Mouse (Mus musculus) hindbrain, postnatal 0 days (tissue): ENCODE measurements at regions not wholly inside any gene's neighbourhood (a gene's known extent, or its start where the extent isn't known, plus 50 kb on each side); places are given as distances from the start of the nearest gene placed in this dataset.

ENCODE experiments used
- ATAC-seq: fragments of 200-750 bp; cut with Nextera tagmentation; 2 replicates; pipeline ENCODE4 v1.8.0; 2017; ENCODE audit warnings: mild to moderate bottlenecking, moderate TSS enrichment, moderate library complexity
- DNase-seq: peaks from one replicate; pipeline ENCODE4 v3.0.0-alpha.2; 2015; ENCODE audit warnings: low spot score
- H3K27ac ChIP-seq: fragments of 300-500 bp; sonication (generic); 2 replicates; pipeline ENCODE4 v1.5.1; 2014; ENCODE audit warnings: mild to moderate bottlenecking
- H3K27me3 ChIP-seq: fragments of 300-500 bp; sonication (generic); 2 replicates; pipeline ENCODE4 v1.6.1; 2014; ENCODE audit warnings: low read length, mixed read lengths; ENCODE audit not compliant: insufficient read depth
- H3K36me3 ChIP-seq: fragments of 300-500 bp; sonication (generic); 2 replicates; pipeline ENCODE4 v1.6.1; 2014; ENCODE audit warnings: low read length, mixed read lengths; ENCODE audit not compliant: insufficient read depth
- H3K4me1 ChIP-seq: fragments of 300-500 bp; sonication (generic); 2 replicates; pipeline ENCODE4 v1.6.1; 2014; ENCODE audit warnings: antibody characterized with exemption, low read length, mixed read lengths; ENCODE audit not compliant: insufficient read depth
- H3K4me2 ChIP-seq: fragments of 300-500 bp; sonication (generic); 2 replicates; pipeline ENCODE4 v1.6.1; 2014; ENCODE audit warnings: low read depth, mild to moderate bottlenecking, low read length, moderate library complexity, mixed read lengths
- H3K4me3 ChIP-seq: fragments of 300-500 bp; sonication (generic); 2 replicates; pipeline ENCODE4 v1.5.1; 2014; ENCODE audit warnings: low read length
- H3K9ac ChIP-seq: fragments of 300-500 bp; sonication (generic); replicated peaks from 2 replicates; pipeline ENCODE4 v1.6.1; 2014; ENCODE audit warnings: mild to moderate bottlenecking, low read length, moderate library complexity, mixed read lengths
- H3K9me3 ChIP-seq: fragments of 300-500 bp; sonication (generic); 2 replicates; pipeline ENCODE4 v1.6.1; 2016; ENCODE audit warnings: low read length, mixed read lengths
- CTCF ChIP-seq: IDR thresholded peaks from 2 replicates; pipeline ENCODE4 v1.5.1; 2016; ENCODE audit warnings: antibody characterized with exemption, control low read depth, low read depth
- WGBS: fragments of 180-500 bp; shearing (Covaris S2); extraction: QIAGEN DNeasy Blood & Tissue Kit; methylation state at CpG from one replicate; pipeline ENCODE4 v1.1.7; 2014; 5-methylcytosine and 5-hydroxymethylcytosine counted together

DNA sequence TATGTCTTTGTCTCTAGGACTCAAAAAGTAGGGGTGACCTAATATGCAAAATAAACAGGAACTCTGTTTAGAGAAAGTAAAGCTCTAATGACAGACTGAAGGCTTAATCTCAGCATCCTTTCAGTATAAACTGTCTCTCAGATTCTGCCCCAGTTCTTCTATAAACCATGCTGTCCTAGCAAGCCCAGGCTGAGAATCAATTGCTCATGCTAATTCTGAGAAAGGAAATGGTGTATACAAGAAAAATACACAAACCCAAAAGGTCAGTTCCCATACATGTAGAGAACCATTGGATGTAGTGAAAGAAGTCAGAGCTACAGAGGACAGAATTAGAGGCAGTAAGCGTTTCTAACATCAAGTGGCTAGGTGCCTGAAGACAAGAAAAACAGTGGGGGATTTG is 435.7 kb upstream of the Acvr2a start:
- WGBS, result 80% methylated on average over 1 of the region's 1 CpGs
- H3K9ac ChIP-seq, result no peak overlapping the region
- H3K9me3 ChIP-seq, result no peaks in the 10 kb centered on the region
- no peak overlapping the region for H3K4me3 ChIP-seq
- H3K36me3 ChIP-seq, result no peaks in the 10 kb centered on the region
- DNase-seq (no peak), ATAC-seq (no peak)
- H3K27me3 ChIP-seq, result no peaks in the 10 kb centered on the region
- no peak overlapping the region for H3K4me2 ChIP-seq
- no peaks in the 10 kb centered on the region for H3K4me1 ChIP-seq
- H3K27ac ChIP-seq, result no peak overlapping the region
- no peak for TF ChIP-seq CTCF

DNA sequence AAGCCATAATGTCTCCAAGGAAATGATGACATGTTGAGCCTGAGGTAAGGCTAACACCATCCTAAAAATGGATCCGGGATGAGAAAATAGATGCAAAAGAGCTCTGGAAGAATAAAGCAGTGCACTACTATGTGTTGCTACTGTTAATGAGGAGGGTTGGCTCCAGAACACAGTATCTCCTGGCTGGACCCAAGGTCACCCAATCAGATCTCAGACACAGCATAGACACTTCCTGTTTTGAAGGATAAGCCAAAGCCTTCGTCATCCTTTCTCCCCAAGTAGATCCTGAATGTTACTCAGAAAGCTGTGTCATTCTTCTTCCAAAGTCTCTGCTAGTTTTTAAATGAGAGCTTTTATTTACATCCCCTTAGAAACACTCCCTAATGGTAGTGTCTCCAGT is 435.2 kb upstream of the Acvr2a start:
- 87% methylated on average over 2 of the region's 2 CpGs for WGBS
- Histone ChIP-seq H3K9ac (no peak overlapping the region), H3K9me3 (no peaks in the 10 kb centered on the region), H3K4me2 (no peak overlapping the region), H3K4me1 (no peaks in the 10 kb centered on the region), H3K36me3 (no peaks in the 10 kb centered on the region), H3K4me3 (no peak overlapping the region), H3K27me3 (no peaks in the 10 kb centered on the region), H3K27ac (no peak overlapping the region)
- no peak for TF ChIP-seq CTCF
- DNase-seq, result no peak
- ATAC-seq, result no peak

DNA sequence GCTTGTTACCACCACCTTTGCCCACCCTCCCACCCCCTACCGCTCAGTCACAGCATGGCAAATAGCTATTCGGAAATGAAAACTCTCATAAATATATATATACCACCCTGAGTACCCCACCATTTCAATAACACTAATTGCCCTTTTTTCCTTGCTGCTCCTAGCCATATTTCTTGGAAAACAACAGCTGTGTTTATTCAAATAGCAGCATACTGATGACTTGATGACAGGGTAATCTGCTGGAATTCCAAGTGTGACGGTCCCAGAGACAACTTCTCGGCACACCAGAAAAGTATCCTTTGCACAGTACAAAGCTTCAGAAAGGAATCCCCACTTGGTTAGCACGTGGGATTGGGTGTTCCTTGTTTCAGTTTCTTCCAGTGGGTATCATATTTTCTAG is 433.8 kb upstream of the Acvr2a start:
- WGBS, result 68% methylated on average over 5 of the region's 5 CpGs
- Histone ChIP-seq H3K27ac (no peak overlapping the region), H3K4me1 (no peaks in the 10 kb centered on the region), H3K9me3 (no peaks in the 10 kb centered on the region), H3K27me3 (no peaks in the 10 kb centered on the region), H3K9ac (no peak overlapping the region), H3K36me3 (no peaks in the 10 kb centered on the region), H3K4me2 (no peak overlapping the region), H3K4me3 (no peak overlapping the region)
- no peak for DNase-seq
- no peak for ATAC-seq
- TF ChIP-seq CTCF, result no peak

DNA sequence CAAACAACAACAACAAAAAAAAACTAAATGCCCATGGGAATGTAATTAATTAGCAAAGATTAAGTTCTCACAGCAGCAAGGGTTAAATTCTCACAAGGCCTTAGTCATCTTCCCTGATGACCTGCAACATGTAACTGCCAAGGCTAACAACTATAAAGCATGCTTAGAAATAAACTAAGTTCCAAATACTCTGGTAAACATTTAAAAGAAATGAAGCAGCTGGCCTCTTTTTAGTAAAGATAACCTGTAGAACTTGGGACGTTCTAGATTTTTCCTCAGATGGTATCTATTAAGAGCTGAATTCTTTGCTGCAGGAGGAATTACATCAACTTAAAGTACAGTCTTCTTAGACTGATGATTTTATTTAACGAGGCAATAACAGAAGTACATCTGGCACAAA is 433.1 kb upstream of the Acvr2a start:
- no peak overlapping the region for H3K9ac ChIP-seq
- H3K27me3 ChIP-seq, result no peaks in the 10 kb centered on the region
- no peak overlapping the region for H3K4me2 ChIP-seq
- H3K36me3 ChIP-seq, result no peaks in the 10 kb centered on the region
- ATAC-seq (no peak), DNase-seq (no peak)
- 80% methylated on average over 2 of the region's 2 CpGs for WGBS
- H3K4me1 ChIP-seq, result no peaks in the 10 kb centered on the region
- H3K27ac ChIP-seq, result no peak overlapping the region
- no peak overlapping the region for H3K4me3 ChIP-seq
- no peaks in the 10 kb centered on the region for H3K9me3 ChIP-seq
- no peak for TF ChIP-seq CTCF

DNA sequence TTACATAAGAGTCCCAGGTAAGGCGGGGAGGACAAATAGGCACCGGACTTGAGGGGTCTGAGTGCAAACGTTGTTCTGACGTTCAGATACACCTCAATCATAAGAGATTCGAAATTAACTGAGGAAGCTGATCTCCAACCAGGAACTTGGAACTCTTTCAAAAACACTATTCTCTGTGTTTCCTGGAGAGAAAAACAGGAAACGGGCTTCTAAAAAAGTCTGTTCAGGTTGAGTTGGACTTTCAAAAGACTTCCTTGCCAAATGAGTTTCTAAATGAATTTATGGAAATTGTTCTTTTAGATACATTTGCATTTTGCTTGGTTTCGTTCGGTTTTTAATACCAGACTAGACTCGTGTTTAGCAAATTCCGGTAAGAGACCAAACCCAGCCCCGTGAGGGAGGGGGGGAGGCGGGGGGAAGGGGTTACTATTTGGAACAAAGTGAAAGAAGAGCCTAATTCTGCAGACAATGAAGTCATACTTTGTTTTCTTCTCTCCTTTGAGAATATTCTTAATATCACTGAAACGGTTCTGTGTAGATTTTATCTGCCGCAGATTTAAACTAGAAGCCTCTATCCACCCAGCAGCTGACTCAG is 432.3 kb upstream of the Acvr2a start:
- no peak for ATAC-seq
- no peak overlapping the region for H3K4me3 ChIP-seq
- H3K4me2 ChIP-seq, result no peak overlapping the region
- no peaks in the 10 kb centered on the region for H3K4me1 ChIP-seq
- WGBS, result 79% methylated on average over 14 of the region's 14 CpGs
- H3K27me3 ChIP-seq, result no peaks in the 10 kb centered on the region
- H3K9me3 ChIP-seq, result no peaks in the 10 kb centered on the region
- no peak for DNase-seq
- TF ChIP-seq CTCF, result no peak
- H3K9ac ChIP-seq, result no peak overlapping the region
- H3K36me3 ChIP-seq, result no peaks in the 10 kb centered on the region
- H3K27ac ChIP-seq, result no peak overlapping the region

DNA sequence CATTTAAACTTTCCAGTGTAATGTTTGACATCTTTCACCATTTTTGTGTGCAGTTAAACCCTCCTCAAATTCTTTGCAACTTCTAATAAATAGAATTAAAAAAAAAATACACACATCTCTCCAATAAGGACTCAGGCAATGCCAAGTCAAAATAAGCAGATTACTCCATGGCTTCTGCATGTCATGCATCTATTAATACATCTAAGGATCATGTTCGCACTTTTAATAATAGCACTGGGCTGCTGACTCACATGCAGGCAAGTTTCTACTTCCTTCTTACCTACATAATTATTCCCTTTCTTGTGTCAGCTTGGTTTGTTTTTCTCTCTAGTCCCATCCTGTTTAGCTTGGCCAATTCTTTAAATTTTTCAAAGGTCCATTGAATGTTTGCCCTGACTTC is 415.4 kb upstream of the Acvr2a start:
- TF ChIP-seq CTCF, result no peak
- ATAC-seq (no peak), DNase-seq (no peak)
- no peak overlapping the region for H3K27ac ChIP-seq
- H3K27me3 ChIP-seq, result no peaks in the 10 kb centered on the region
- no peak overlapping the region for H3K9ac ChIP-seq
- 89% methylated on average over 1 of the region's 1 CpGs for WGBS
- no peak overlapping the region for H3K4me2 ChIP-seq
- H3K4me3 ChIP-seq, result no peak overlapping the region
- no peaks in the 10 kb centered on the region for H3K4me1 ChIP-seq
- no peaks in the 10 kb centered on the region for H3K9me3 ChIP-seq
- H3K36me3 ChIP-seq, result no peaks in the 10 kb centered on the region

DNA sequence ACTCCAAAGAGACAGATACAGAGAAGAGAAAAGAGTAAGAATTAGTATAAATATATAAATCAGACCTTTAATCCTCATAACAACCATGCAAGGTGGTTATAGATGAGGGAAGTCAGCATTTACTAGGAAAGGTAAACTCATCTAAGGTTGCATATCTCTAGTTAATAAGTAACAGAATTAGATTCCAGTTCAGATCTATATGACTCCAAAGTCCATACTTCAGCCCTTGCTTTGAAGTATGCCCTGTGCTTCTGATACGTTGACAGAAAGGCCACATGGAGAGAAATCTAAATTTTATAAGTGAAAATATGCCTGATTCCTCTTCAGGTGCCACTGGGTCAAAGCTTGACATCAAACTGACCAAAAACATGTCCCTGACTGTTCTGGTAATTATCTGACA is 414.7 kb upstream of the Acvr2a start:
- TF ChIP-seq CTCF, result no peak
- ATAC-seq, result no peak
- Histone ChIP-seq H3K4me1 (no peaks in the 10 kb centered on the region), H3K36me3 (no peaks in the 10 kb centered on the region), H3K4me3 (no peak overlapping the region), H3K27me3 (no peaks in the 10 kb centered on the region), H3K9me3 (no peaks in the 10 kb centered on the region), H3K4me2 (no peak overlapping the region), H3K9ac (no peak overlapping the region), H3K27ac (no peak overlapping the region)
- 79% methylated on average over 1 of the region's 1 CpGs for WGBS
- no peak for DNase-seq
